Mouse (Mus musculus) liver, embryonic 14.5 days (tissue): Measurements from ENCODE around the gene Lyst.

Experiments
- CTCF ChIP-seq: IDR thresholded peaks from 2 replicates; pipeline ENCODE4 v1.5.1; 2016; ENCODE audit warnings: antibody characterized with exemption, low read depth, control low read depth
- EP300 ChIP-seq: IDR thresholded peaks from 2 replicates; pipeline ENCODE4 v1.6.1; 2016; ENCODE audit warnings: antibody characterized with exemption, low read depth

DNA sequence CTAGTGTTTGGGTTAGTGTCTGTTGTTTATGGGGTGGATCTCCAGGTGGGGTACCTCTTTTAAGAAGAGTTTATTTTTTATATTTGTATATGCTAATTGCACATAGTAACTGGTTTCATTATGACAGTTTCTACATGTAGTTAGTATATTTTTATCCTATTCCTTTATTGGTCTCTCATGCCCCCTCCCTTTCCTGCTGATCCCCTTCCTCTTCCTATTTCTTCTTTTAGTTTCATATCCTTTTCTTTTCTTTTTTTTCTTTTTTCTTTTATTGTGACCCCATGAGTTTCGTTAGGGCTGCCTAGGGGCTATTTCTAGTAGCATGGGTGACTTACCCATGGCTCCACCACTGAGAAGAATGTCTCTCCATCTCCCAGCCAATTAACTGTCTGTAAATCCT, 36.5 kb upstream of the Lyst start:
- no peak for TF ChIP-seq CTCF
- TF ChIP-seq EP300, result no peak
